Mouse (Mus musculus) limb, embryonic 14.5 days (tissue): Measurements from ENCODE around the gene Chit1. TPM values are rescaled to one million over a fixed set of nuclear protein-coding genes. Genes with fewer than 3 reads are reported as not detected.

Source experiments
- ATAC-seq: fragments of 200-750 bp; cut with Nextera tagmentation; 2 replicates; pipeline ENCODE4 v1.8.0; 2017; ENCODE audit warnings: low read depth, moderate number of reproducible peaks, moderate TSS enrichment; ENCODE audit not compliant: low FRiP score
- DNase-seq: peaks from one replicate; pipeline ENCODE4 v3.0.0-alpha.2; 2015; ENCODE audit warnings: low spot score
- H3K27ac ChIP-seq: fragments of 300-500 bp; sonication (generic); replicated peaks from 2 replicates; pipeline ENCODE4 v1.5.1; 2014; ENCODE audit warnings: low read depth, mild to moderate bottlenecking, low read length, moderate library complexity, mixed read lengths
- H3K27me3 ChIP-seq: fragments of 300-500 bp; sonication (generic); 2 replicates; pipeline ENCODE4 v1.6.1; 2014; ENCODE audit warnings: low read length, mixed read lengths; ENCODE audit not compliant: control insufficient read depth, insufficient read depth
- H3K36me3 ChIP-seq: fragments of 300-500 bp; sonication (generic); 2 replicates; pipeline ENCODE4 v1.6.1; 2014; ENCODE audit warnings: mild to moderate bottlenecking, low read length, moderate library complexity, mixed read lengths; ENCODE audit not compliant: control insufficient read depth, insufficient read depth
- H3K4me1 ChIP-seq: fragments of 300-500 bp; sonication (generic); 2 replicates; pipeline ENCODE4 v1.6.1; 2014; ENCODE audit warnings: antibody characterized with exemption, low read length, mixed read lengths; ENCODE audit not compliant: control insufficient read depth, insufficient read depth
- H3K4me2 ChIP-seq: fragments of 300-500 bp; sonication (generic); replicated peaks from 2 replicates; pipeline ENCODE4 v1.6.1; 2014; ENCODE audit warnings: low read depth, mild to moderate bottlenecking, low read length, moderate library complexity; ENCODE audit not compliant: severe bottlenecking
- H3K4me3 ChIP-seq: fragments of 300-500 bp; sonication (generic); replicated peaks from 2 replicates; pipeline ENCODE4 v1.5.1; 2014; ENCODE audit warnings: low read length
- H3K9ac ChIP-seq: fragments of 300-500 bp; sonication (generic); 2 replicates; pipeline ENCODE4 v1.6.1; 2014; ENCODE audit warnings: mild to moderate bottlenecking, low read depth, low read length, moderate library complexity; ENCODE audit not compliant: severe bottlenecking
- H3K9me3 ChIP-seq: fragments of 300-500 bp; sonication (generic); 2 replicates; pipeline ENCODE4 v1.6.1; 2016; ENCODE audit warnings: low read length; ENCODE audit not compliant: control insufficient read depth
- POLR2A ChIP-seq: fragments of 200-500 bp; IDR thresholded peaks from 2 replicates; pipeline ENCODE4 v1.8.0; 2012; ENCODE audit warnings: inconsistent platforms, mild to moderate bottlenecking, moderate library complexity, borderline replicate concordance; ENCODE audit not compliant: insufficient read depth, insufficient read length; ENCODE audit errors: extremely low read depth
- WGBS: fragments of 180-500 bp; shearing (Covaris S2); extraction: QIAGEN DNeasy Blood & Tissue Kit; methylation state at CpG from one replicate; pipeline ENCODE4 v1.1.7; 2014; 5-methylcytosine and 5-hydroxymethylcytosine counted together
- polyA plus RNA-seq, 2 experiments: library from polyadenylated mRNA; depleted of rRNA in 1 of 2; stranded (reverse) in 1 of 2; unstranded in 1 of 2; fragments of >200 nt; fragmentation: Nextera tagmentation in 1 of 2; extraction: Ambion mirVana in 1 of 2; gene quantifications; 2 replicates each; pipeline versions ENCODE4 v1.2.1 to v1.2.3; 2012 to 2014

Gene Chit1
- polyA plus RNA-seq, 2 experiments: 0.18 to 0.33 TPM

DNA sequence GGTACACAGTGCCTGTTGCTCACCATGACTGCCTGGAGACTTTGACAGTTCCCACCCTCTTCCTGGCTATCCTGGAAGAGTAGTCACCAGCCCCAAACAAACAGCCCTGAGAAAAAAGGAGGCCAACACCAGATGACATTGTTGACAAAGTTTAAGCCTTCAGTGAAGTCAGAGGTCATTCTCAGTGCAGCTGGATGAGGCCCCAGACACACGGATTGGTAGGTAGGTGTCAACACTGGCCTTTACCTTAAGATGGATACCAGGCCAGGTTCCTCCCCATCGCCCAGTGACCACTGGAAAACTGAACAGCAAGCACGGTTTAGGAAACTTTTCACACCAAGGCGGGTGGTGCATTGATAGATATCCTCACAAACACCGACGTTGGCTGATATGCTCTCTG lies 18.7 kb upstream of the Chit1 start:
- peak overlapping the region; percentile 93 for H3K4me2 ChIP-seq
- 31% methylated on average over 6 of the region's 6 CpGs for WGBS
- TF ChIP-seq POLR2A: no peak
- H3K9me3 ChIP-seq: no peaks in the 10 kb centered on the region
- 0 out of 2 replicates have a peak overlapping the region, but pooled peaks have one; percentile 47 for H3K4me3 ChIP-seq
- H3K9ac ChIP-seq: peak overlapping the region; percentile 68; the same call in 1 of the 2 replicates
- no peaks in the 10 kb centered on the region for H3K36me3 ChIP-seq
- H3K4me1 ChIP-seq: peaks cover 30% of the 10 kb centered on the region
- H3K27ac ChIP-seq: peak overlapping the region; percentile 87; the same call in 1 of the 2 replicates
- no peak for DNase-seq
- H3K27me3 ChIP-seq: no peaks in the 10 kb centered on the region
- ATAC-seq: no peak

DNA sequence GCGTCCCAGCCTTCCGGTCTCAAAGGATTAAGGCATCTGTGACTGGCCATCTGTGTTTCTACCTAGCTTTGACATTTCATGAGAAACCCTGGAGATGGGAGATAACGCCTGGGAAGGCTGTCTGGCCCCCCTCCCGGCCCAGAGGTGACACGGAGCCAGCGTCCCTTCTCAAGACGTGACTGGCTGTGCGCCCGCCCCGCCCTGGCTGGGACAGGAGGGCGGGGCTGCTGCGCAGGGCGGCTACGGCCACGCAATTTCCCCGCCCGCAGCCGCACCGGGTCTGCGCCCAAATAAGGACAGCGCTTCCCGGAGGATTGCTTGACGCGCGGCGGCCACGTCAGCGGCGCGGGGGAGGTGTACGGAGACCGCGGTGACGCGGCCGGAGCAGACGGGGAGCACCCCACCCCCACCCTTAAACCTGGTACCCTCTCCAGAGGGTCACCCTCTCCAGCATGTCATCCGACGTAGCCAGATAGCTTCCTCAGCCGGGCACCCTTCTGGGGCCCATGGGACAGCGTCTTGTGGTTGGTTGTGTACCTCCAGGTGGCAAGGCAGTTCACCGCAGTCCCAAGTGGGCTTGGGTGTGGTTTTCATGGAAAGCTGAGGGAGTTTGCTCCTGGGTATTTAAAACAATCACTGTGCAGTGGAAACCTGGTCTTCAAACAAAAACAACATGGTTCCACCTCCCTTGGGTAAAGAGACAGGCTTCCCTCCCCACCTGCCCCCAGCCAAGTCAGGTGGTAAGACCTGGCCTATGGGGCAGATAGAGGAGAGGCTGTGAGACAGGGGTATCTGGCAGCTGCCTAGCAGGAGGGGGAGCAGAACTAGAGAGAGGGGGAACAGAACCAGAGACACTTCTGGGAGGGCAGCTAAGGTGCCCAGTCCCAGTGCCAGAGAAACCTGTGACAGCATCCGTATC lies 17.9 kb upstream of the Chit1 start:
- Histone ChIP-seq H3K4me2 (peak overlapping the region; percentile 93), H3K27me3 (no peaks in the 10 kb centered on the region), H3K9me3 (no peaks in the 10 kb centered on the region), H3K4me1 (peaks cover 32% of the 10 kb centered on the region), H3K36me3 (no peaks in the 10 kb centered on the region), H3K27ac (peak overlapping the region; percentile 87), H3K9ac (peak overlapping the region; percentile 68), H3K4me3 (peak overlapping the region; percentile 47)
- no peak for TF ChIP-seq POLR2A
- 2% methylated on average over 37 of the region's 43 CpGs for WGBS
- ATAC-seq (peak; percentile 93), DNase-seq (peak; percentile 90)

- H3K4me3 ChIP-seq: peak overlapping the region; percentile 47; the same call in 1 of the 2 replicates
- ATAC-seq: no peak
- H3K4me1 ChIP-seq: peaks cover 41% of the 10 kb centered on the region
- H3K9ac ChIP-seq: peak overlapping the region; percentile 68
- peak overlapping the region; percentile 87; the same call in 1 of the 2 replicates for H3K27ac ChIP-seq
- H3K9me3 ChIP-seq: no peaks in the 10 kb centered on the region
- DNase-seq: no peak
- WGBS: 73% methylated on average over 13 of the region's 13 CpGs
- TF ChIP-seq POLR2A: no peak
- H3K36me3 ChIP-seq: no peaks in the 10 kb centered on the region
- peak overlapping the region; percentile 93 for H3K4me2 ChIP-seq
- no peaks in the 10 kb centered on the region for H3K27me3 ChIP-seq
These were observed 17.1 kb upstream of the Chit1 start for GRCm38 (mm10) chr1:134093771-134094526.

- H3K4me3 ChIP-seq: no peak overlapping the region
- DNase-seq (no peak), ATAC-seq (no peak)
- H3K4me2 ChIP-seq: no peak overlapping the region
- H3K4me1 ChIP-seq: peaks cover 49% of the 10 kb centered on the region
- H3K36me3 ChIP-seq: no peaks in the 10 kb centered on the region
- no peaks in the 10 kb centered on the region for H3K9me3 ChIP-seq
- no peak for TF ChIP-seq POLR2A
- no peak overlapping the region for H3K27ac ChIP-seq
- H3K27me3 ChIP-seq: no peaks in the 10 kb centered on the region
- 67% methylated on average over 7 of the region's 7 CpGs for WGBS
- H3K9ac ChIP-seq: no peak overlapping the region
These were observed 15.9 kb upstream of the Chit1 start for GRCm38 (mm10) chr1:134095033-134095612.

GRCm38 (mm10) chr1:134095721-134096120 lies 15.3 kb upstream of the Chit1 start:
- H3K36me3 ChIP-seq: no peaks in the 10 kb centered on the region
- peaks cover 53% of the 10 kb centered on the region for H3K4me1 ChIP-seq
- no peaks in the 10 kb centered on the region for H3K27me3 ChIP-seq
- H3K4me2 ChIP-seq: 0 out of 2 replicates have a peak overlapping the region, but pooled peaks have one; percentile 11
- no peaks in the 10 kb centered on the region for H3K9me3 ChIP-seq
- peak overlapping the region; percentile 50 for H3K27ac ChIP-seq
- no peak overlapping the region for H3K4me3 ChIP-seq
- 88% methylated on average over 4 of the region's 4 CpGs for WGBS
- H3K9ac ChIP-seq: no peak overlapping the region
- no peak for ATAC-seq
- TF ChIP-seq POLR2A: no peak
- no peak for DNase-seq
